8 mouse cellular contexts compared by ENCODE assay signal in genomic region chr1:157079384-157080025, GRCm38 (mm10). TPM values are rescaled to one million over a fixed set of nuclear protein-coding genes. Genes with fewer than 3 reads are reported as not detected.
DNase-seq lines count a peak whose midpoint lies in the region; ATAC-seq and TF ChIP-seq lines count a peak whose summit lies in the region.

No protein-coding gene starts in this region.

- no peak for DNase-seq in cerebellum, adult 2 months
- DNase-seq in cerebellum, adult 9-11 months: no peak
- DNase-seq in right cerebral cortex, postnatal 4 days: peak; percentile 62
- no peak for DNase-seq in right cerebral cortex, postnatal 36 days (ENCODE audit: low spot score in 2 of 2)
- peak; percentile 69 for DNase-seq in embryonic facial prominence, embryonic 11.5 days (ENCODE audit: low spot score)

- peak; percentile 37; the same call in 1 of the 2 replicates for ATAC-seq in embryonic facial prominence, embryonic 11.5 days (replicated peaks; ENCODE audit: insufficient number of reproducible peaks, low FRiP score, low TSS enrichment, low read depth)
- 0 out of 2 replicates have a peak, but pooled peaks have one; percentile 19 for ATAC-seq in kidney, embryonic 15.5 days (replicated peaks; ENCODE audit: low FRiP score)
- peak; percentile 41; the same call in 1 of the 2 replicates for ATAC-seq in midbrain, embryonic 13.5 days
- no peak for ATAC-seq in monocyte, adult 5-6 weeks (replicated peaks; ENCODE audit: insufficient number of reproducible peaks, low FRiP score, low TSS enrichment, poor library complexity, severe bottlenecking)

- peak; percentile 45; the same call in 1 of the 2 replicates for TF ChIP-seq CTCF in cerebellum, adult 2 months (IDR thresholded peaks at IDR 0.05; ENCODE audit: borderline replicate concordance, insufficient read depth, low read depth, low read length)

- no peak overlapping the region for H3K27ac ChIP-seq in cerebellum, adult 2 months (ENCODE audit: insufficient read depth, low read length)
- 0 out of 2 replicates have a peak overlapping the region, but pooled peaks have one; percentile 16 for H3K27ac ChIP-seq in embryonic facial prominence, embryonic 11.5 days (replicated peaks; ENCODE audit: low read depth, low read length)
- H3K27ac ChIP-seq in kidney, embryonic 15.5 days: no peak overlapping the region
- H3K27ac ChIP-seq in midbrain, embryonic 13.5 days: peak overlapping the region; percentile 30; the same call in 1 of the 2 replicates

- TF ChIP-seq POLR2A in cerebellum, adult 2 months (IDR thresholded peaks at IDR 0.05; ENCODE audit: borderline replicate concordance, insufficient read depth, low read length): no peak

- no peaks in the 10 kb centered on the region for H3K4me1 ChIP-seq in cerebellum, adult 2 months (ENCODE audit: control insufficient read depth, insufficient read depth, low read length)
- no peaks in the 10 kb centered on the region for H3K4me1 ChIP-seq in embryonic facial prominence, embryonic 11.5 days (ENCODE audit: control insufficient read depth, insufficient read depth, low read length)
- H3K4me1 ChIP-seq in kidney, embryonic 15.5 days: peaks cover 30% of the 10 kb centered on the region
- peaks cover 20% of the 10 kb centered on the region for H3K4me1 ChIP-seq in midbrain, embryonic 13.5 days (replicated peaks)

- no peak overlapping the region for H3K4me3 ChIP-seq in cerebellum, adult 2 months (replicated peaks; ENCODE audit: insufficient read depth, low read depth, low read length)
- H3K4me3 ChIP-seq in embryonic facial prominence, embryonic 11.5 days (ENCODE audit: low read depth, low read length): no peak overlapping the region
- H3K4me3 ChIP-seq in kidney, embryonic 15.5 days (replicated peaks): no peak overlapping the region
- H3K4me3 ChIP-seq in midbrain, embryonic 13.5 days (replicated peaks): no peak overlapping the region

- H3K36me3 ChIP-seq in embryonic facial prominence, embryonic 11.5 days (replicated peaks; ENCODE audit: control insufficient read depth, insufficient read depth, low read depth, low read length): no peaks in the 10 kb centered on the region
- no peaks in the 10 kb centered on the region for H3K36me3 ChIP-seq in kidney, embryonic 15.5 days
- H3K36me3 ChIP-seq in midbrain, embryonic 13.5 days: no peaks in the 10 kb centered on the region

- no peaks in the 10 kb centered on the region for H3K9me3 ChIP-seq in embryonic facial prominence, embryonic 11.5 days (replicated peaks; ENCODE audit: control insufficient read depth, low read length)
- no peaks in the 10 kb centered on the region for H3K9me3 ChIP-seq in kidney, embryonic 15.5 days (replicated peaks)
- H3K9me3 ChIP-seq in midbrain, embryonic 13.5 days: no peaks in the 10 kb centered on the region

- WGBS in cerebellum, adult 2 months: 45% methylated on average over 11 of the region's 11 CpGs
- 39% methylated on average over 11 of the region's 11 CpGs for WGBS in embryonic facial prominence, embryonic 11.5 days
- WGBS in kidney, embryonic 15.5 days: 54% methylated on average over 11 of the region's 11 CpGs
- WGBS in midbrain, embryonic 13.5 days: 23% methylated on average over 11 of the region's 11 CpGs

- H3K27me3 ChIP-seq in cerebellum, adult 2 months (ENCODE audit: control insufficient read depth, insufficient read depth, low read length): no peaks in the 10 kb centered on the region
- H3K27me3 ChIP-seq in embryonic facial prominence, embryonic 11.5 days (ENCODE audit: control insufficient read depth, insufficient read depth, low read length): no peaks in the 10 kb centered on the region
- H3K27me3 ChIP-seq in kidney, embryonic 15.5 days: 0 out of 2 replicates have a peak, but pooled peaks cover 4% of the 10 kb centered on the region
- H3K27me3 ChIP-seq in midbrain, embryonic 13.5 days: 0 out of 2 replicates have a peak, but pooled peaks cover 4% of the 10 kb centered on the region

- H3K9ac ChIP-seq in embryonic facial prominence, embryonic 11.5 days (replicated peaks; ENCODE audit: low read length): no peak overlapping the region
- no peak overlapping the region for H3K9ac ChIP-seq in kidney, embryonic 15.5 days
- no peak overlapping the region for H3K9ac ChIP-seq in midbrain, embryonic 13.5 days (replicated peaks)

- H3K4me2 ChIP-seq in embryonic facial prominence, embryonic 11.5 days (ENCODE audit: low read depth, low read length): no peak overlapping the region
- no peak overlapping the region for H3K4me2 ChIP-seq in kidney, embryonic 15.5 days
- no peak overlapping the region for H3K4me2 ChIP-seq in midbrain, embryonic 13.5 days (replicated peaks)

RNA-seq across cellular contexts. Expression of gene Tex35, which starts 29.0 kb away (rescaled TPM):
- not detected in 2 replicates for polyA plus RNA-seq in cerebellum, adult 2 months (2012; rRNA removed)
- polyA plus RNA-seq in embryonic facial prominence, embryonic 11.5 days (2014; fragmentation: Nextera tagmentation; extraction: Ambion mirVana): not detected in 2 replicates
- not detected in 2 replicates for polyA plus RNA-seq in kidney, embryonic 15.5 days (2015; fragmentation: Nextera tagmentation; extraction: Ambion mirVana)
- polyA plus RNA-seq in midbrain, embryonic 13.5 days (2015; fragmentation: Nextera tagmentation; extraction: Ambion mirVana): not detected in 2 replicates
- not detected in 3 replicates for total RNA-seq in monocyte, adult 5-6 weeks (2017)

Comparison
In these comparisons a context has a peak if more than half of its experiments do, and no peak if none do; other contexts are left out.
1. DNase-seq: peak in right cerebral cortex, postnatal 4 days (single experiment) and embryonic facial prominence, embryonic 11.5 days (single experiment); none in cerebellum, adult 2 months (0 of 2), cerebellum, adult 9-11 months (single experiment) and right cerebral cortex, postnatal 36 days (0 of 2).
2. H3K27ac ChIP-seq: peak in embryonic facial prominence, embryonic 11.5 days (single experiment) and midbrain, embryonic 13.5 days (single experiment); none in cerebellum, adult 2 months (single experiment) and kidney, embryonic 15.5 days (single experiment).